Mouse (Mus musculus) urinary bladder, postnatal 4 days (tissue): ENCODE data around the gene Zbtb20.

ENCODE experiments used
- DNase-seq, 2 experiments: peaks; one replicate each; pipeline ENCODE4 v3.0.0; 2021 to 2022; ENCODE audit warnings: low spot score in 2 of 2

Zbtb20 gene

GRCm38 (mm10) chr16:43080403-43080802 lies 204.7 kb downstream of the Zbtb20 start:
- no peak for DNase-seq

GRCm38 (mm10) chr16:43080923-43081702 lies 205.4 kb downstream of the Zbtb20 start:
- no peak for DNase-seq

GRCm38 (mm10) chr16:43081995-43082394 lies 206.3 kb downstream of the Zbtb20 start:
- no peak for DNase-seq

DNA sequence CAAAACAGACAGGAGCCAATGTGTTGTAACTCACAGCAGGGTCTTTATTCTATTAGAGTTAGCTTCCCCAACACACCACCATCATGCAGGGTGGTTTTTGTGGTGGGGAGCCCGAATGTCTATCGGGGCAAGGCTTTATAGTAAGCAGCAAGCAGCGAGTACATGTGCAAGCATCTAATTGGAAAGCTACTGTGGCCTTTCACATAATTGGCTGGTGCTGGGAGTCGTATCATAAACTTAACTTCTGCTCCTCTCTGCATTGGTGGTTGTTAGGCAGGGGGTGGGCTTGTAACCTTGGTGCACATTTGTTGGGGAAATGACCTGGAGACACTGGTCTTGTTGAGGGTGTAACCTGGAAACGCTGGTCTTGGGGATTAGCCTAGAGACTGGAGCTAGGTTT lies 207.1 kb downstream of the Zbtb20 start:
- DNase-seq, result no peak

DNA sequence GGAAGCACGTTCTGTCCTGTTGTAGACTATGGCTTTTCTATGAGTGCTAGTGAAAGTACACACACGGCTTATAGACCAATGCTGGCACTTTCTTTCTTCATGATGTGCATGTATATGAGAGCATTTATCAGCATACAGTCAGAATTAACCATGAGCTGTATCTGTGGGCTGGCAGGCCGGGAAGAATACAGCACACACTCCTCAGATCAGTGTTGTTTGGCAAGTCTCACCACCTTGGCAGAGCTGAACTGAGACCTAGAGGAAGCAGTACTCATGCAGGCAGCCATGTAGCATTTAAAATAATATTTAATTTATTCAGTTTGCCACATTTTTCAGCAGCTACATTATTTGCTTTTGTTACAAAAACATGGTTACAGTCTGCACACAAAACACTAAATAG lies 214.5 kb downstream of the Zbtb20 start:
- DNase-seq, result no peak

DNA sequence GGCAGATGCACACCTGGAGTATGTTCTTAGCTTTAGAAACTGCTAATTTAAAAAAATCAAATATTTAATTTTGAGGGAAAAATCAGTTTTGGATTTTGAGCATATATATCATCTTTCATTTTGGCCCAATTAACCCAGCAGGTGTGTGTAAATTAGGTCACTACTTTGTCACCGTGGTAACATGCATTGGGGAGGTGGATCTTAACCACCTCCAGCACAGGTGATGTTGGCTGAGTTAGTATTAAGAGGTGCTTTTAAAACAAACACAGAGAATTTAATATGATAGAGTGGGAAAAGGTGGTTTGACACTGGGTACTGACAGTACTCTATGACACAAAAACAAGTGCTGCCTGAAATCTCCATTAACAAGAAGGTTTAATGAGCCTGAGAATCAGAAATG lies 218.5 kb downstream of the Zbtb20 start:
- no peak for DNase-seq

- no peak for DNase-seq
These were observed 219.1 kb downstream of the Zbtb20 start for GRCm38 (mm10) chr16:43094756-43095155.

DNA sequence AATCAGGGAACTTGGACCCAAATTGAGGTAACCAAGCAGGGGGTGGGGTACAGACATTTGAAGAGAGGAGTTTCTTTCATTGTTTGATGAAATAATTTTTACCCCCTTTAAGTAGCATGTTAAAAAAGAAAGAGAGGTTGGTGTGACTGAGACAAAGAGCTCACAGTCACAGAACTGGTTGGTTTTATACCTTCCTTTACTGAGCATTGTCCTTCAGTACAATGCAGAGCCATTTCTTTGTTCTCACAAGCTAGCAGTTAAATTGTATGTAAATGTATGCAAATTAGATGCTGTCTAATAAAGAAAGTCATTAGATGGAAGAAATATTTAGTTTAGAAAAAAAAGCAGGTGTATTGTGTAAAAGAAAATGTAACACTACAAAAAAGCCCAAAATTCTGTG lies 220.4 kb downstream of the Zbtb20 start:
- no peak for DNase-seq

DNA sequence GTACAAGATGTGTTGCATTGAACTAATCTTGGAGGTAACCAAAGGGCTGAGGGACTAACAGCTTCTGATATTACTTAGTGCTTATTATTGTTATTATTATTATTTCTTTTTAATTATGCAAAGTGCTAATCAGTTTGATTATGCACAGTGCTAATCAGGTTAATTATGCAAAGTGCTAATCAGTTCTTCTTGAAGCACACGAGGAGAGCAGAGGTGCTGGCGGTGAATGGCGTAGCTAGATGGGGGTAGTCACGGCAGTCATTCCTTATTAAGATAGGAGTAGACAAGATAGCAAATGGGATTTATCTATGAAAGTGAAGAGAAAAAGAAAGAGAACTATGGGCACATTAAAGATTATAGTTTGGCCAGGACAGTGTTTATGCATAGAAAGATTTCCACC lies 222.5 kb downstream of the Zbtb20 start:
- DNase-seq, result no peak

DNA sequence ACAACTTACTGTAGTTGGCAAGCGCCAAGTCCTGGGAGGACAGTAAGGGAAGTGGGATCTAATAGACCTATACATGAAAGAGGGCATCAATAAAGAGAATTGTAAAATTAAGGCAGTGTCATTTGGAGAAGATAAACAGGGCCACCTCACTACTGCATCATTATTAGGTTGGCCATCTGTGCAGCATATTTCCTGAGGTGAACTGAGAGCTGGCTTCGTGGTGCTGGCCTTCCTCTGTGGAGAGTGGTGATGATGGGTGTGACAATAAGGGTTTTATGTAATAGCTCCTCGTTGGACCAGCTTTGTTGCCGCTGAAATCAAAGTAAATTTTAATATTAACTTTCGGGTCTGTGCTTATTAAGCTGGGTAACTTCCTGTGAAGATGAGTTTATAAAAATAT lies 223.0 kb downstream of the Zbtb20 start:
- DNase-seq, result no peak

- DNase-seq, result no peak
These were observed 235.6 kb downstream of the Zbtb20 start for GRCm38 (mm10) chr16:43111288-43111687.

- DNase-seq, result no peak
These were observed 238.3 kb downstream of the Zbtb20 start for GRCm38 (mm10) chr16:43113968-43114367.

- DNase-seq, result no peak
These were observed 254.3 kb downstream of the Zbtb20 start for GRCm38 (mm10) chr16:43129966-43130365.

DNA sequence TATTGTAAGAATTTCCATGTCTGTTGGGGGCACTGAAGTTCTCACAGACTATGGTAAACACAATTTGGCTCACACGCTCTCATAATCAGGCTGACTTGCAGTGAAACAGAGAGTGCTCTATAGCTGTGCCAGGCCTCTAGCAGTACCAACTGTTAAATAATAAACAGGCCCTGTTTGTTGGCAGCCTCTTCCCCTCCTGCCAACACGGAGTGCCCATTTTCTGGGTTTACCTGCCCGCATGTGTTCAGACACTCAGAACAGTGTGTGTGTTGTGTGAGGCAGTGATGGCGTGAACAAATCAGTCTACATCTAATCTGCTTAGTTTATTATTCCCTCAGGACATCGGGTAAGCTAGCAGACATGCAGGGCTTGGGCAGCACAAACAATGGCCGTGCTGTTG lies 254.9 kb downstream of the Zbtb20 start:
- DNase-seq, result no peak

DNA sequence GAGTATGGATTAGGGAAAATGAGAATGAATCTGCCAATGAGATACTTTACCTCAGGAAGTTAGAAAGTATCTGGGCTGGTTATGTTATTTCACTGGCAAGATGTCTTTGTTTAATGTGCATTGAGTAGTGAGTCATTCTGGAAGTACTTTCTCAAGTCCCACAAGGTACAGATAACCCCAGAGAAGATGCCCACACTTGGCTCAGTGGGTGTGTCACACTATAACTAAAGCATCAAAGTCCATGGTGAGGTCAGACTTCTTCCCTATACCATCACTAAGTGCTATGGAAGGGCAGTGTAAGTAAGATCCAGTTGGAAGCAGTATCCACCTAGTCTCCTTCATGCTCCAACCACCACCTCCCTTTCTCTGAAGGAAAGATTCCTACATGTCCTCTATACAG lies 255.4 kb downstream of the Zbtb20 start:
- DNase-seq, result no peak

DNA sequence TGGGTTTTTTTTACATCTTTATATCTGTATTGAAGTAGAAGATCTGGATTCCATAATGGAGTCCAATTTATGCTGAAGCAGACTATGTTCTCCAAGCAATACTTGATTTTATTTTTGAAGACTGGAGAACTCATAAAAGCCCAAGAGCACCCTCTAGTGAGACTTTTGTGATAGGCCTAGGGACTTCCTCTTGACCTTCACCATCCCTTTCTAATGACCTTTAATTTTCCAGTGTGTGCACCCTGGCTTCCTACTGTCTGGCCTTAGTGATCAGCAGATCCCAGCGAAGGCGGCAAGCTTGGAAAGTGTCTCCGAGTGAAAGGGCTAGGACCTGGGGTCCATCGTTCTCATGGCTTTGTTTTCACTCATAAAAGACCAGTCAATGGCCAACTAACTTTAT lies 292.8 kb downstream of the Zbtb20 start:
- DNase-seq, result no peak

GRCm38 (mm10) chr16:43169273-43169905 lies 293.7 kb downstream of the Zbtb20 start:
- DNase-seq, result no peak

DNA sequence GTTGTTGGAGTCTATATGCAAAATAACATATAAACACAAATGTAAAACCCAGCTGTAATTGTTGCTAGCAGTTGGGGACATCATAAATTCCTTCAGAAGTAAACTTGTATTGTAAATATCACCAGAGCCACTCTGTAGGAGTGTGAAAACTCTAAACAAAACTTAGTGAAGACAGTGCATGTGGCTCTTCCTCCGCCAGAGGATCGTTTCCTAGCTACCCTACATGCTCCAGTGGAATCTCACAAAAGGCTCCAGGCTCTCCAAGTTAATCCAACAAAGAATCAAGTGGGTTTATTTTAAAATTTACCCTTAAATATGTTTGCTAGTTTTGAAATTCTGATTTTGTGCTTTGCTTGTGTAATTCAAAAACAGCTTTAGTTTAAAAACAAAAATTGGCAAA lies 296.5 kb downstream of the Zbtb20 start:
- DNase-seq, result no peak

DNA sequence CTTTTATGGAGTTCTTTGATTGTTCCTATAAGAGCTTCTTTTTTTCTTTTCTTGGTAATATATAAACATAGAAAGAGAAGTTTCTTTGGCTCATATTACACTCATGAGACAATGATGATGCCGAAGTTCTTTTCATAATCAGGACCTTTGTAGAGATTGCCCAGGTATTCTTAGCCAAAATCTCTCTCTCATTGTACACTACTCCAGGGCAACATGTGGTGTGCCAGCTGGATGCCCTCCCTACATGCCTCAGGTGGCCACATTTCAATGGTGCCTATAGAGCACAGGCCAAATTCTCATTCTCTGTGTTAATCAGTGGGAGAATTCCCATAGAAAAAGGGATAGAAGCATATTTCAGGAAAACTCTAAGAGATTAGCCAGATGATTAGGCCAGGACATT lies 297.2 kb downstream of the Zbtb20 start:
- DNase-seq, result no peak

DNA sequence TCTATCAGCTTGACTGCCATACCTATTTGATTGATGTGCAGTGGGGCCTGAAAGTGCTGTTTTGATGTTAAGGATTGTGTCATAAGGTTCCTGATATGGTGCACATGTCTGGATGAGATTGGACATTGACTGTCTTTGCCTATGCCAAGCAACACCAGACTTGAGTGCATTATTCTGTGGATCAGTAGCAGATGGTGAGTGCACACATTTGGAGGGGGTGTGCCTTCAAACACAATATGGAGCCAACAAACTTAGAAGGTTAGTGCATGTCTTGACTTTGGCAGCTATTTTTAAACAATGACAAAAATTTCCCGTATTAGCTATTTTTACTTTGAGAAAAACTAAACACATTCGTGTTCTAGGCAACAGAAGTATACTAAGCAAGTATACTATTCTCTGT lies 299.1 kb downstream of the Zbtb20 start:
- no peak for DNase-seq

- DNase-seq, result no peak
These were observed 305.4 kb downstream of the Zbtb20 start for GRCm38 (mm10) chr16:43181038-43181437.

- no peak for DNase-seq
These were observed 314.7 kb downstream of the Zbtb20 start for GRCm38 (mm10) chr16:43190390-43190789.

- no peak for DNase-seq
These were observed 315.6 kb downstream of the Zbtb20 start for GRCm38 (mm10) chr16:43191060-43191850.
